Mouse (Mus musculus) forebrain, embryonic 15.5 days (tissue): ENCODE data around the gene Clpb. TPM values are rescaled to one million over a fixed set of nuclear protein-coding genes. Genes with fewer than 3 reads are reported as not detected.

Experiments
- ATAC-seq: fragments of 200-750 bp; cut with Nextera tagmentation; replicated peaks from 2 replicates; pipeline ENCODE4 v1.8.0; 2017; ENCODE audit warnings: mild to moderate bottlenecking, moderate TSS enrichment, moderate library complexity
- H3K27ac ChIP-seq: fragments of 300-500 bp; sonication (generic); replicated peaks from 2 replicates; pipeline ENCODE4 v1.5.1; 2015; ENCODE audit warnings: mild to moderate bottlenecking, inconsistent platforms
- H3K27me3 ChIP-seq: fragments of 300-500 bp; sonication (generic); 2 replicates; pipeline ENCODE4 v1.6.1; 2015; ENCODE audit warnings: inconsistent platforms
- H3K36me3 ChIP-seq: fragments of 300-500 bp; sonication (generic); 2 replicates; pipeline ENCODE4 v1.6.1; 2015; ENCODE audit warnings: mild to moderate bottlenecking, inconsistent platforms
- H3K4me1 ChIP-seq: fragments of 300-500 bp; sonication (generic); 2 replicates; pipeline ENCODE4 v1.6.1; 2015; ENCODE audit warnings: inconsistent platforms
- H3K4me2 ChIP-seq: fragments of 300-500 bp; sonication (generic); replicated peaks from 2 replicates; pipeline ENCODE4 v1.6.1; 2015; ENCODE audit warnings: mild to moderate bottlenecking, inconsistent platforms
- H3K4me3 ChIP-seq: fragments of 300-500 bp; sonication (generic); 2 replicates; pipeline ENCODE4 v1.5.1; 2015; ENCODE audit warnings: mild to moderate bottlenecking, inconsistent platforms
- H3K9ac ChIP-seq: fragments of 300-500 bp; sonication (generic); replicated peaks from 2 replicates; pipeline ENCODE4 v1.6.1; 2015; ENCODE audit warnings: mild to moderate bottlenecking, inconsistent platforms
- H3K9me3 ChIP-seq: fragments of 300-500 bp; sonication (generic); 2 replicates; pipeline ENCODE4 v1.6.1; 2016; ENCODE audit warnings: inconsistent platforms
- WGBS: fragments of 180-500 bp; shearing (Covaris S2); methylation state at CpG from one replicate; pipeline ENCODE4 v1.1.7; 2015; ENCODE audit warnings: mixed read lengths; 5-methylcytosine and 5-hydroxymethylcytosine counted together
- polyA plus RNA-seq: library from polyadenylated mRNA; unstranded; fragments of >200 nt; fragmentation: Nextera tagmentation; extraction: Ambion mirVana; gene quantifications from 2 replicates; pipeline ENCODE4 v1.2.1, GENCODE M21; 2015

Clpb gene
- polyA plus RNA-seq, 1 experiment from 2014 or later, result 48.0 TPM

DNA sequence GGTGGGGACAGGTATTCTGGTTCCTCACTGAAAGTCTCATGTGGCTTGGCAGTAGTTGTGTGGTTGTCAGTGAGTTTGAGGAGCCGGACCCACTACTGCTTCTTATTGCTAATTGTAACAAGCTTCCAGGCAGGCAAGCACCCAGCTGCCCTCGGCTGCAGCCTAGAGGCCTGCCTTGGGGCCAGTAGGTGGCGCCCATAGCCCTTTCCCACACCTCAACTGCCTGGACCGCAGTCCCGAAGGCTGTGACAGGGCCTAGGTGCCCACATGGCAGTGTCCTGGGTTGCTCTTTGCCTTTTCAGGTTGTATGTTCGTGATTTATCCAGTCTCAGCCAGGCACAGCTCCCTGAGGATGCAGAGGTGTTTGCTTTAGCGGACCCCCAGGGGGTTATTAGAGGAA is 16.2 kb downstream of the Clpb start:
- Histone ChIP-seq H3K9ac (no peak overlapping the region), H3K4me3 (no peak overlapping the region), H3K4me2 (no peak overlapping the region), H3K36me3 (no peaks in the 10 kb centered on the region), H3K27me3 (no peaks in the 10 kb centered on the region), H3K9me3 (no peaks in the 10 kb centered on the region), H3K27ac (no peak overlapping the region), H3K4me1 (peaks cover 29% of the 10 kb centered on the region)
- WGBS, result 8% methylated on average over 7 of the region's 7 CpGs
- peak; percentile 80 for ATAC-seq

- no peak overlapping the region for H3K4me3 ChIP-seq
- ATAC-seq, result no peak
- H3K9ac ChIP-seq, result no peak overlapping the region
- no peaks in the 10 kb centered on the region for H3K9me3 ChIP-seq
- WGBS, result 81% methylated on average over 3 of the region's 3 CpGs
- no peaks in the 10 kb centered on the region for H3K27me3 ChIP-seq
- H3K27ac ChIP-seq, result no peak overlapping the region
- peaks cover 23% of the 10 kb centered on the region for H3K4me1 ChIP-seq
- no peak overlapping the region for H3K4me2 ChIP-seq
- H3K36me3 ChIP-seq, result no peaks in the 10 kb centered on the region
These were observed 17.5 kb downstream of the Clpb start for GRCm38 (mm10) chr7:101680961-101681360.

GRCm38 (mm10) chr7:101681565-101682071 is 18.2 kb downstream of the Clpb start:
- H3K4me3 ChIP-seq, result no peak overlapping the region
- H3K4me2 ChIP-seq, result no peak overlapping the region
- no peak for ATAC-seq
- 51% methylated on average over 6 of the region's 6 CpGs for WGBS
- no peaks in the 10 kb centered on the region for H3K36me3 ChIP-seq
- H3K4me1 ChIP-seq, result peaks cover 16% of the 10 kb centered on the region
- H3K9me3 ChIP-seq, result no peaks in the 10 kb centered on the region
- H3K9ac ChIP-seq, result no peak overlapping the region
- no peaks in the 10 kb centered on the region for H3K27me3 ChIP-seq
- no peak overlapping the region for H3K27ac ChIP-seq

DNA sequence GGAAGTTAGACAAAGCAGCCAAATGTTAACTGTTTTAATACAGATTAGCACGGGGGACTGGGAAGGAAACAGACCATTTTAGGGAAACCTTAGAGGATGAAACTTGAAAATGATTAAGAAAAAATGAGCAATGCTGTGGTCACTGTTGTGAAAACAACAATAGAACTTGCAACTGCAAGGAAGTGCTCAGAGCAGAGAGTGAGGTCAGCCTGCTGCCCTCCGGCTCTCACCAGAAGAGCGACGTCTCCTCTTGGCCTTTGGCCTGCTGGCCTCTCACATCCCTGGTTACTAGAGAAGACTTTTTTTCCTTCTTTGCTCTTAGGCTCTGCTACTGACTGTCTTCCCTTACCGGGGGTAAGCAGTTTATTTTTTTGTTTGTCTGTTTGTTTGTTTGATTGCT is 19.5 kb downstream of the Clpb start:
- no peaks in the 10 kb centered on the region for H3K9me3 ChIP-seq
- WGBS, result 70% methylated on average over 5 of the region's 5 CpGs

GRCm38 (mm10) chr7:101683976-101684630 is 20.7 kb downstream of the Clpb start:
- WGBS, result 5% methylated on average over 9 of the region's 9 CpGs
- H3K27ac ChIP-seq, result no peak overlapping the region
- H3K4me3 ChIP-seq, result no peak overlapping the region
- no peaks in the 10 kb centered on the region for H3K9me3 ChIP-seq
- H3K9ac ChIP-seq, result no peak overlapping the region
- peaks cover 4% of the 10 kb centered on the region; the same call in 1 of the 2 replicates for H3K36me3 ChIP-seq
- H3K4me2 ChIP-seq, result no peak overlapping the region
- peaks cover 8% of the 10 kb centered on the region; the same call in 1 of the 2 replicates for H3K4me1 ChIP-seq
- H3K27me3 ChIP-seq, result no peaks in the 10 kb centered on the region
- ATAC-seq, result no peak

More for the DNA sequence above, 19.5 kb downstream of the Clpb start:
- H3K4me2 ChIP-seq, result no peak overlapping the region
- H3K27ac ChIP-seq, result no peak overlapping the region
- ATAC-seq, result no peak
- no peak overlapping the region for H3K9ac ChIP-seq
- peaks cover 8% of the 10 kb centered on the region; the same call in 1 of the 2 replicates for H3K4me1 ChIP-seq
- peaks cover 3% of the 10 kb centered on the region; the same call in 1 of the 2 replicates for H3K36me3 ChIP-seq
- H3K27me3 ChIP-seq, result no peaks in the 10 kb centered on the region
- H3K4me3 ChIP-seq, result no peak overlapping the region

GRCm38 (mm10) chr7:101684671-101685070 is 21.2 kb downstream of the Clpb start:
- peaks cover 5% of the 10 kb centered on the region; the same call in 1 of the 2 replicates for H3K4me1 ChIP-seq

GRCm38 (mm10) chr7:101687144-101687543 is 23.7 kb downstream of the Clpb start:
- Histone ChIP-seq H3K9ac (no peak overlapping the region), H3K4me2 (no peak overlapping the region), H3K4me1 (peaks cover 4% of the 10 kb centered on the region; the same call in 1 of the 2 replicates), H3K36me3 (peaks cover 4% of the 10 kb centered on the region; the same call in 1 of the 2 replicates), H3K27ac (no peak overlapping the region), H3K4me3 (no peak overlapping the region), H3K9me3 (no peaks in the 10 kb centered on the region), H3K27me3 (no peaks in the 10 kb centered on the region)
- WGBS, result 91% methylated on average over 2 of the region's 2 CpGs
- no peak for ATAC-seq

More at GRCm38 (mm10) chr7:101684671-101685070, 21.2 kb downstream of the Clpb start:
- Histone ChIP-seq H3K9ac (no peak overlapping the region), H3K36me3 (peaks cover 4% of the 10 kb centered on the region; the same call in 1 of the 2 replicates), H3K9me3 (no peaks in the 10 kb centered on the region), H3K4me3 (no peak overlapping the region), H3K4me2 (no peak overlapping the region), H3K27me3 (no peaks in the 10 kb centered on the region), H3K27ac (no peak overlapping the region)
- no peak for ATAC-seq
- 43% methylated on average over 3 of the region's 3 CpGs for WGBS

DNA sequence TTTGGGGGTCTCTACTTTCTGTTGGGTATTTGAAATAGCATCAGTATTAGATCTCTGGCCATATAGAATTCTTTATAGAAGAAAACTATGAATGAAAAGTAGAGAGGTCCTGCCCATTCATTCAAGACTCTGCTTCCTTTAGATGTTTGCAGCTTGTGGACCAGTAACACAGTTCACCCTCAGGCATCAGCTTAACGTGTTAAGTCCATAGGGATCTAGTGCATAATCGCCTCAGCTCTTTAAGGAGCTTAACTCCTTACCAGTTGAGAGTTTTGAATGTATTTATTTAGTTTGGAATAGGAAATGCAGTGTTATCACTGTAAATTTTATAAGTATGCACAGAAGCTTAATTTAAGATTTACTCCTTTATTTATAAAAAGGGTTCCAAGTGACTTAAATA is 27.0 kb downstream of the Clpb start:
- Histone ChIP-seq H3K4me1 (no peaks in the 10 kb centered on the region), H3K4me3 (no peak overlapping the region), H3K36me3 (peaks cover 4% of the 10 kb centered on the region; the same call in 1 of the 2 replicates), H3K27me3 (no peaks in the 10 kb centered on the region), H3K9ac (no peak overlapping the region), H3K27ac (no peak overlapping the region), H3K4me2 (no peak overlapping the region), H3K9me3 (no peaks in the 10 kb centered on the region)
- no peak for ATAC-seq
- WGBS, result 49% methylated on average over 2 of the region's 2 CpGs

DNA sequence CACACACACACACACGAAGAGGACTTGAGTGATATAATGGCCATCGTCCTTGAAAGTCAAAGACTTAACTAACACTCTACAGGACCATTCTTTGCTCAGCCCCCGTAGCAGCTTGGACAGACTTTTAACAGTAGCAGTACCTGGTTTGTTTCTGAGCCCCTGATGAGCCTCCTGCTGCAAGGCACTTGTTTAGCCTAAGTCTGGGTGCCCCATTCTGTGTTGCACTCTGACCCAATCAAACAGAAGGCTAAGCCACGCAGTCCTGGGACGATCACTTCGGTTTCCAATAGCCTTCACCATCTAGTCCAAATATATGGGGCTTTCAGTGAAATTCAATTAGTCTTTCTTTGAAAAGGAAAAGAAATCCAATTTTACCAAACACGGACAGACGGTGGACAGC is 28.4 kb downstream of the Clpb start:
- no peak overlapping the region for H3K27ac ChIP-seq
- peaks cover 3% of the 10 kb centered on the region for H3K4me1 ChIP-seq
- no peak overlapping the region for H3K4me2 ChIP-seq
- no peaks in the 10 kb centered on the region for H3K27me3 ChIP-seq
- 87% methylated on average over 8 of the region's 8 CpGs for WGBS
- no peak overlapping the region for H3K4me3 ChIP-seq
- ATAC-seq, result no peak
- peaks cover 4% of the 10 kb centered on the region; the same call in 1 of the 2 replicates for H3K36me3 ChIP-seq
- no peak overlapping the region for H3K9ac ChIP-seq
- H3K9me3 ChIP-seq, result no peaks in the 10 kb centered on the region

DNA sequence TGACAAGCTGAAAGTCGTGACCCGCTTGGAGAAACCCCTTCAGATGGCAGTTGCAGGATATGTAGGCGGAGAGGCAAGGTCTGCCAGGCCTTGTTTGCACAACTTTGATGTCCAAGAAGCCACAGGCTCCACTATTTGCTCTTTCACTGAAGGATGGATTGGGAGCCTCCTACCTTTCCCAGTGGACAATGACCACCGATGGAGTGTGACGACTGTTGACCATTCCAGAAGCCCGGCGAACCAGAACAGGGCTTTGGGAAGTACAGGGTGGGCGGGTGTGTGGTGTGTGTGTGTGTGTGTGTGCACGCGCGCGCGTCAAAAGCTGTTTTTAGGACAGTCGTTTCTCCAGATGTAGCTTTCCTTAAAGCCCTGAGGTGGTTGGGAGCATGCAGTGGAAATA is 29.0 kb downstream of the Clpb start:
- no peak for ATAC-seq
- H3K36me3 ChIP-seq, result peaks cover 4% of the 10 kb centered on the region; the same call in 1 of the 2 replicates
- 78% methylated on average over 14 of the region's 14 CpGs for WGBS

GRCm38 (mm10) chr7:101695483-101695882 is 32.0 kb downstream of the Clpb start:
- Histone ChIP-seq H3K9me3 (no peaks in the 10 kb centered on the region), H3K36me3 (no peaks in the 10 kb centered on the region), H3K27ac (no peak overlapping the region), H3K4me3 (no peak overlapping the region), H3K9ac (no peak overlapping the region), H3K4me2 (no peak overlapping the region), H3K27me3 (no peaks in the 10 kb centered on the region), H3K4me1 (peaks cover 14% of the 10 kb centered on the region)
- ATAC-seq, result no peak
- WGBS, result 51% methylated on average over 5 of the region's 5 CpGs

More for the DNA sequence above, 29.0 kb downstream of the Clpb start:
- H3K4me1 ChIP-seq, result peaks cover 9% of the 10 kb centered on the region
- H3K27me3 ChIP-seq, result no peaks in the 10 kb centered on the region
- no peak overlapping the region for H3K27ac ChIP-seq
- H3K9ac ChIP-seq, result no peak overlapping the region
- H3K9me3 ChIP-seq, result no peaks in the 10 kb centered on the region
- no peak overlapping the region for H3K4me3 ChIP-seq
- H3K4me2 ChIP-seq, result no peak overlapping the region

DNA sequence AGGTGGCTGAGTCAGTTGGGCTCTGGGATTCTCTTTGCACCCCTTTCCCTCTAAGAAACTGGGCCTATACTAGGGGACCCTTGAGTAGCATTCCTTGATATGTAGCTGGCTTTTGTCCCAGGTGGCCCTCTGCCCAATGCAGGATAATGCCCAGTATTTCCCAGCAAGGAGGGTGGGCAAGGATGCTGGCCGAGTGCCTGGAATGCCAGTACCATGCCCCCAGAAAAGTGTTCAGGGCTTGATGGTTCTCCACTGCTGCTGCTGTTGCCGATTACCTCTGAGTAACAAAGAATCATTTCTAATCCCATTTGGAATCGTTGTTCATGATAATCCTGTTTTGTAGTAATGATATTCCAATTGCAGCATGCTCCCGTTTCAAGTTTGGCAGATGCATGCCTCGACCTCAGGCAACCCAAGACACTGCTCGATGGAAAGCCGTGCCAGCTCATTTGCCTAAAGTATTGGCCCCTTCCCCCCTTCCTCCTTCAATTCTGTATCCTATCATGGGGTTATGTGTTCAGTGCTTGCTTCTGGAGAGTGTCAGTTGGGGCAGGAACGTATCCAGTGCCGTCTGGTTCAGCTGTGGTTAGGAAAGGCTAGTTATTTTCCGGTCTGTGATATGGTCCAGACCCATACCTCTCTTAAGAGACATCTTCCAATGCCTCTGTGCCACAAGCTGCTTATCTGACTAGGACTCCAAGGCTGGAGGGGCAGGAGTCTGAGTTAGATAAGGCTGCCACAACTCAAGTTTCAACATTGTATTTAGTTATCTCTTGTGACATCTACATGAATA is 33.7 kb downstream of the Clpb start:
- 46% methylated on average over 10 of the region's 10 CpGs for WGBS
- ATAC-seq, result peak; percentile 75
- no peak overlapping the region for H3K4me2 ChIP-seq
- H3K4me3 ChIP-seq, result no peak overlapping the region
- H3K27me3 ChIP-seq, result no peaks in the 10 kb centered on the region
- H3K27ac ChIP-seq, result no peak overlapping the region
- H3K36me3 ChIP-seq, result no peaks in the 10 kb centered on the region
- no peaks in the 10 kb centered on the region for H3K9me3 ChIP-seq
- H3K9ac ChIP-seq, result no peak overlapping the region
- H3K4me1 ChIP-seq, result peaks cover 14% of the 10 kb centered on the region
